Mouse (Mus musculus): ENCODE results near the gene Nol9. TPM values are rescaled to one million over a fixed set of nuclear protein-coding genes. Genes with fewer than 3 reads are reported as not detected.

The Nol9 gene
- 42.0 and 43.0 TPM in 2 replicates for polyA plus RNA-seq (2016; fragmentation: Nextera tagmentation; extraction: Ambion mirVana)

DNA sequence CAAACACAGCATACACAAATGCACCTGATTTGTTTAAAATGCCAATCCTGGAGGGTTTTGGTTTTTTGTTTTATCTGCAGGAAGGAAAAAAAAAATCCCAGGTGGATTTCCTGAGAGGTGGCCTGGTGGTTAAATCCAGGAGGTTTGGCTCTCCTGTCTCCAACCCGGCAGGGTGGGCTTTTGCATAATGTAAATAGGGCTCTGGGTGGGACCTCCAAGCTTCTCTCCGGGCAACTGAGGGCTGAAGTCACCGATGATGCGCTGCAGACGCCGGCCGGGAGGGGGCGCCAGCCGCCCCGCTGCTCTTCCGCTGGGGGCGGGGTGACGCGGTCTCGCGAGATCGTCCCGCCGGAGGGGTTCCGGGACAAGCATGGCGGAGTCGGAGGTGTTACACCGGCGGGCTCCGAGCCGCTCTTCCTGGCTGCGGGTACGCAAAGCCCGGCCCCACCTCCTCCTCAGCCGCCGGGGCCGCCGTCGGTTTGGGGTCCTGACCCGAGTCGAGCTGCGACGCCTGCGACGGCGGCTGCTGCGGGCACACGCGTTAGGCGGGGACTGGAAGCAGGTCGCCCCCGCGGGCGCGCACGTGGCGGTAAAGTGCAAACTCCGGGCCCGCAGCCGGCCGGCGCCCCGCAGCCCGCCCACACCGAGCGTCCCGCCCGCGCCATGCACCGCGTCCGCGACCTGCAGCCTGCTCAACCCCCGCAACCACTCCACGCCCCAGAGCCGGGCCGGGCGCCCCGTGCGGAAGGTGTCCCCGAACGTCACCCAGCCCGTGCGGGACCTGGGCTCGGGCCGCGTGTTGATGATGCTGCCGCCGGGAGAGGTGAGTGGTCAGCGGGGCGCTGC lies at the start of gene Nol9:
Gene Nol9, plus strand, starts transcription at position 337 of the 846 bp plus-strand sequence.
- under 1% methylated on average over 86 of the region's 86 CpGs for WGBS
- peak within 1 kb of the TSS; percentile 90 for H3K27ac ChIP-seq
- DNase-seq (ENCODE audit: extremely low spot score, low spot score) = peak; percentile 94

DNA sequence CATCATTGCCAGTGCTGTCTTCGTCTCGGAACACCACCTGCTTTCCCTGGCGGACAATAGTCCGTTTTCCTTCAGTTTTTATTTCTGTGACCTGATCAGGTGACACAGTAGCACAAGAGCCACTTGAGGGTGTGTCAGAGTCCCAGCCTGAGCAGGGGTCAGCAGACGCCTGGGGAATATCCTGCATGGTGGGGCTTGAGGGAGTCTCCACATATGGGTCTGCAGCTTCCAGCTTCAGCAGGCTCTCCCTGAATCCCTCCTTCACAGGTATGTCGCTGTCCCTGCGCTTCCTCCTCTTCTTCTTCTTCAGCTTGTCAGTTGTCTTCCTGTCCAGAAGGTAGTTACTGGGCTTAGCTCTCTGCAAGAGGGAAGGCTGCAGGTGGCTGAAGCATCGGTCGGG lies 47.0 kb upstream of the Nol9 start:
- Histone ChIP-seq H3K4me1 (peaks cover 58% of the 10 kb centered on the region), H3K27ac (no peak overlapping the region), H3K36me3 (replicated peaks) (peaks cover 46% of the 10 kb centered on the region), H3K9me3 (no peaks in the 10 kb centered on the region), H3K4me3 (0 out of 2 replicates have a peak overlapping the region, but pooled peaks have one; percentile 6), H3K27me3 (ENCODE audit: poor library complexity, severe bottlenecking) (peaks cover 6% of the 10 kb centered on the region; the same call in 1 of the 2 replicates)
- whole genome bisulfite sequencing = 93% methylated on average over 9 of the region's 9 CpGs
- DNase-seq (ENCODE audit: extremely low spot score, low spot score) = no peak

More for the DNA sequence above, at the start of gene Nol9:
- no peaks in the 10 kb centered on the region for H3K27me3 ChIP-seq (ENCODE audit: poor library complexity, severe bottlenecking)
- H3K4me3 ChIP-seq = peak within 1 kb of the TSS; percentile 100
- H3K36me3 ChIP-seq (replicated peaks) = peaks cover 34% of the 10 kb centered on the region
- H3K4me1 ChIP-seq = peaks cover 32% of the 10 kb centered on the region
- no peaks in the 10 kb centered on the region for H3K9me3 ChIP-seq

DNA sequence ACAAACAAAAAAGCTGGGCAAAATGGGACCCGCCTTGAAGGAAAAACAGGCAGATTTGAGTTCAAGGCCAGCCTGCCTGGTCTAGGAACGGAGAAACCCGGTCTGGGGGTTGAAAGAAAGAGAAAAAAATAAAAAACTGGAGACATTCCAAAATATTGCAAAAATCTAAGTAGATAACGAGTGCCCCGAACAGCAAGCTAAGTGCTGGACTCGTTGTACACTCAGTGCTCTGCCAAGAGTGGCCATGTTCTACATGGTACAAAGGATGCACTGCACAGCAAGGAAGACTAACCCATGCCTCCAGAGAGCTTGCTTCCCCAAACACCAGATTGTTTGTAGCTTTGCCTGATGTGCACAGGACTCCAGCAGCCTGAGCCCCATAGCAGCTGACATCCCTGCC lies 46.1 kb upstream of the Nol9 start:
- 92% methylated on average over 6 of the region's 6 CpGs for WGBS
- DNase-seq (ENCODE audit: extremely low spot score, low spot score) = no peak
- Histone ChIP-seq H3K27me3 (ENCODE audit: poor library complexity, severe bottlenecking) (peaks cover 12% of the 10 kb centered on the region), H3K4me1 (peaks cover 55% of the 10 kb centered on the region), H3K36me3 (replicated peaks) (peaks cover 46% of the 10 kb centered on the region), H3K27ac (no peak overlapping the region), H3K4me3 (peak overlapping the region; percentile 97; the same call in 1 of the 2 replicates), H3K9me3 (no peaks in the 10 kb centered on the region)

DNA sequence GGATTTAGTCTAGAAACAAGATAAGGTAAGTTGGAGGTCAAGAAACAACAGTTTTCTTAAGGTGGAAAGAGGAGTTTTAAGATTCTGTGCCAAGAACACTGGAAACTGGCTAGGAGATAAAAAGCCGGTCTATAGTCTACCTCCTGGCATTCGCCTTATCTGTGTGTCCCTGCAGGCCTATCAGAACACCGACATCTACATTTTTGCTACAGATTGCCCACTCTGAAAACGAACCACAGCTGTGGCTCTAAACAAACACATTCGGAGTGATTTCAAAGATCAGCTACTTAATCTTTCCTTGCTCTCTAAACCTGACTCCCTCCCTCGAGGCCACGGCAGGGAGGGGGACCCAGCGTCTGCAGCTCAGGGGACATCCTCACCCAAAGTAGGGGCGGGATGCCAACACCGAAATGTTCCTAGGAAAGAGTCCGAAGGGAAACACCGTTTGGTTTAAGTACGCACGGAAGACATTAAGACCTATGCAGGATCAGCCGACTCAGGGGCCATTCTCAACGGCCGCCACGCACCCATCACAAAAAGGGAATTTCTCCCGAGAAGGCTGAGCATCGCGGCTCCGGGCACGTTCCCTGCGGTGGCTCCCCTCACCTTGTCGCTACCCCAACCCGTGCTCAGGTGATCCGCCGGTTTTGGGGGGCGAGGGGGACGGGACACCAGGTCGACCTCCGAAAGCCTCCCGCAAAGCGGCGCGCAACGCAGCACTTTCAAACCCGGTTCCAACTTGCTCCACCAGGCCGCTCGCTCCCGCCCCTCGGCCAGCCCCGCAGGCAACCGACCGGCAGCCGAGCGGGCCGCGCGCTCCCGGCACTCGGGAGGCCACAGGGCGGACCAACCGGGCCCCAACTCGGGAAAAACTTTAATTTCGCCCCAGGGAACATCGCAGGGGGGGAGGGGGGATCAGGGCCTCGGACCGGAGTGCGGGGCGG lies 44.6 kb upstream of the Nol9 start:
- H3K4me1 ChIP-seq = peaks cover 43% of the 10 kb centered on the region
- peaks cover 44% of the 10 kb centered on the region for H3K36me3 ChIP-seq (replicated peaks)
- peak; percentile 53 for DNase-seq (ENCODE audit: extremely low spot score, low spot score)
- H3K27ac ChIP-seq = peak overlapping the region; percentile 95
- peak overlapping the region; percentile 97 for H3K4me3 ChIP-seq
- WGBS = under 1% methylated on average over 61 of the region's 61 CpGs
- no peaks in the 10 kb centered on the region for H3K9me3 ChIP-seq
- H3K27me3 ChIP-seq (ENCODE audit: poor library complexity, severe bottlenecking) = peaks cover 13% of the 10 kb centered on the region

DNA sequence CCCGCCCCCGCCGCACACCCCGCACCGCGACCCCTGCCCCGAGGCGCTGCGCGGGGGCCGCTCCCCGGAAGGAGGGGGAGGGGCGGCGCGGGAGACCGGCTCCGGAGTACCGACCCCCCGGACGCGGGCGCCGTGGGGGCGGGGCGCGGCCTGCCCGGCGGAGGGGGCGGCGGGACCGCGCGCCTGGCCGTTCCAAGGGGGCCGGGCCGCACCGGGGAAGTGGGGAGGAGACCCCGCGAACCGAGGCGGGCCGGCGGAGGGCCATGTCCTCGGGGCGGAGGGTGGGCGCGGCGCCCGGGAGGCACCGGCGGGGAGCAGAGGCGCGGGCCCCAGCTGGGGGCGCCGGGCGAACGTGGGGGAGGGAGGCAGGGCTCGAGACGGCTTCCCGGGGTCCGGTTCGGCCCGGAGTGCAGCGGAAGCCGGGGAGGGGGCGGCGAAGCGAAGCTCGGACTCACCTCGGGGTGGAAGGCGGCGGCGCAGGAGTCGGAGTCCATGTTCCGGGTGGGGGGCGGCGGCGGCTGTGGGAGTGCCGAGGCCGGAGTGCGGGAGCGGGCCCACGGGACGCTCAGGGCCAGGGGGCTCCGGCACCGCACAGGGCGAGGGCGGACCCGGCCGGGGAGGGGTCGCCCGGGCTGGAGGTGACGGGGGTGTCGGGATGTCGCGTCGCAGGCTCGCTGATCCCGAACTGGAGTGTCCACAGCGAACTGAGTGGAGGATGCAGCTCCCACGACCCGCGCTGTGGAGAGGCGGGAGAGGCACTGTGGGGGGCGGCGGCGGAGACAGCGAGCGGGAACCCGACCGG lies 43.5 kb upstream of the Nol9 start:
- DNase-seq (ENCODE audit: extremely low spot score, low spot score) = no peak
- Histone ChIP-seq H3K36me3 (replicated peaks) (peaks cover 33% of the 10 kb centered on the region), H3K27ac (peak overlapping the region; percentile 95), H3K9me3 (no peaks in the 10 kb centered on the region), H3K4me1 (peaks cover 39% of the 10 kb centered on the region), H3K4me3 (peak overlapping the region; percentile 97), H3K27me3 (ENCODE audit: poor library complexity, severe bottlenecking) (peaks cover 13% of the 10 kb centered on the region)
- WGBS = 2% methylated on average over 92 of the region's 111 CpGs

DNA sequence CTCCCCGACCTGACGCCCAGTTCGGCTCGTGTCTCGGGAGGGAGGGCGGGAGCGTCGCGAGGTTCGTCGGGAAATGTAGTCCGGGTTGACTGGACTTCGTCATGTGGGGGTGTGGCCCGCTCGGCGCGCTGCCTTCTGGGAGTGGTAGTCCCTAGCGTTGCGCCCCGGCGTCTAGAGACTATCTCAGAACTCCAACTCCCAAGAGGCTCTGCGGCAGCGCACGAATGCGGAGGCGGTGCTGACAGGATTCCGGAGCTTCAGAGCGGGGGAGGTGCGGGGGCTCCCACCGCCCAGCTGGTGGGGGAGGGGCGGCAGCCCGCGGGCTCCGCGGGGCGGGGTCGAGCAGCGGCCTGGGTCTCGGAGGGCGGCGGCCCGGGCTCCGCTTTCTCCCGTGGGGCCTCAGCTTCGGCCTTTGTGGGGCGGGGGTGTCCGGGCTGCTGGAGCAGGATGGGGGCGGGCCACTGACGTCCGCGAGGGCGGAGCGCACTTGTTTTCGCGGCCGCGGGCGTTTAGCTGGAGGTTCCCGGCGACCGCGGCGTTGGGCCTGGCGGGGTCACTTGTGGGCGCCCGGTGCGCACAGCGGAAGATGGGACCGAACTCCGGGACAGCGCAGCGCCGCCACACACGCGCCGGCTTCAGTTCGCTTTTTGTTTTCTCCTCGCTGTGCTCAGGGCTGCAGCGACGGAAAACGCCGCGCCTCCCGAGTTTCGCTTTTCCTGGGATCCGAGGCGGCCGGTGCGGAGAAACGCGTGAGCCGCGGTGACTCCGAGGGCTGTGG lies 42.8 kb upstream of the Nol9 start, which contains the start of gene Phf13:
Gene Phf13, minus strand, starts transcription at position 86 of the 778 bp plus-strand sequence.
- WGBS = under 1% methylated on average over 93 of the region's 94 CpGs
- Histone ChIP-seq H3K27ac (peak within 1 kb of the TSS; percentile 95), H3K27me3 (ENCODE audit: poor library complexity, severe bottlenecking) (peaks cover 13% of the 10 kb centered on the region), H3K4me1 (peaks cover 38% of the 10 kb centered on the region), H3K9me3 (no peaks in the 10 kb centered on the region), H3K4me3 (peak within 1 kb of the TSS; percentile 97), H3K36me3 (replicated peaks) (peaks cover 25% of the 10 kb centered on the region)
- DNase-seq (ENCODE audit: extremely low spot score, low spot score) = peak; percentile 100

DNA sequence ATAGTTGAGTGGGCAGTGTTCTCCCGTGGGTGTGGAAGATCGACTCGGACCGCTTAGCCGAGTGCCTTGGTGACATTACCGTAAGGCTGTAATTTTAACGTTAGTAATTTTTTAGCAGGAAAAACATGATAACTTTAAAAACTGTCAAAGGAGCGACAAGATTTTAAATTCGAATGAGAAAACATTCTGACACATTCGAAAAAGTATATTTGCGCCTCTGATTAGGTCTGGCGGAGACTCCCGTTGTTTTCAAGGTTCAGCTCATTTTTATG lies 42.2 kb upstream of the Nol9 start:
- DNase-seq (ENCODE audit: extremely low spot score, low spot score) = no peak
- peak overlapping the region; percentile 95 for H3K27ac ChIP-seq
- H3K4me1 ChIP-seq = peaks cover 38% of the 10 kb centered on the region
- peaks cover 13% of the 10 kb centered on the region for H3K27me3 ChIP-seq (ENCODE audit: poor library complexity, severe bottlenecking)
- H3K36me3 ChIP-seq (replicated peaks) = peaks cover 20% of the 10 kb centered on the region
- H3K4me3 ChIP-seq = peak overlapping the region; percentile 97
- 7% methylated on average over 13 of the region's 13 CpGs for WGBS
- no peaks in the 10 kb centered on the region for H3K9me3 ChIP-seq

DNA sequence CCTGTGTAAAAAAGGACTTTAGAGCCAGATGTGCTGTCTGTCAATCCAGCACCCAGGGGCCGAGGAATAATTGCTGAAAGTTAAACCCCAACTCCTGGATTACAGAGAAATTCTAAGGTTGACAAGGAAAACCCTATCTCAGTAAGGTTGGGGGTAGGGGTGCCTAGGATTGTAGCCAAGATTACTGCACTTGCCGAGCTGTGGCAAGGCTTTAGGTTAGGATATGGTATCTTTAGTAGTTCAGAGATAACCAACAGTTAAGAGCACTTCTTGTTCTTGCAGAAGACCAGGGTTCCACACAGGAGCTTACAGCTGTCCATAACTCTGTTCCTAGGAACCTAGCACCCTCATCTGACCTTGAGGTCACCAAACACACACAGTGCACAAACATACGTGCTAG lies 41.4 kb upstream of the Nol9 start:
- H3K36me3 ChIP-seq (replicated peaks) = peaks cover 12% of the 10 kb centered on the region
- H3K27ac ChIP-seq = no peak overlapping the region
- no peaks in the 10 kb centered on the region for H3K9me3 ChIP-seq
- peak overlapping the region; percentile 97 for H3K4me3 ChIP-seq
- WGBS = 80% methylated on average over 3 of the region's 3 CpGs
- peaks cover 13% of the 10 kb centered on the region for H3K27me3 ChIP-seq (ENCODE audit: poor library complexity, severe bottlenecking)
- peaks cover 38% of the 10 kb centered on the region for H3K4me1 ChIP-seq
- no peak for DNase-seq (ENCODE audit: extremely low spot score, low spot score)

DNA sequence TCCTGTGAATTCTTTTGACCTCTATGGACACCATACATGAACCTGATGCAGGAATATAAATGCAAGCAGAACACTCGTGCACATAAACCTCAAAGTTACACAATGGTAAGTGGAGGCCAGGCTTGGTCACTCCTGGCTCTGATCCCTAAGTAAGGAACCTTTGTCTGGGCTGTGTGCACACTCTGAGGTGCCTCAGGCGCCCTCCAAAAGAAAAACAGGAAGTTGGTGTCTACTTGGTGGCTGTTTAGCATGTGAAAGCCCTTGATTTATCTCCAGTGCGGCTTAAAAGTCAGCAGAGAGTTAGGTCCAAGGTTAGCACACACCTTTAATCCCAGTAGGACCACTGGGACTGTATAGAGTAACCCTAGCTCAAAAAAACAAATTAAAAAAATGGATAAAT lies 39.6 kb upstream of the Nol9 start:
- Histone ChIP-seq H3K27ac (no peak overlapping the region), H3K4me1 (peaks cover 23% of the 10 kb centered on the region), H3K27me3 (ENCODE audit: poor library complexity, severe bottlenecking) (peaks cover 7% of the 10 kb centered on the region; the same call in 1 of the 2 replicates), H3K9me3 (no peaks in the 10 kb centered on the region), H3K36me3 (replicated peaks) (no peaks in the 10 kb centered on the region), H3K4me3 (no peak overlapping the region)
- DNase-seq (ENCODE audit: extremely low spot score, low spot score) = no peak
- 63% methylated on average over 3 of the region's 3 CpGs for WGBS

DNA sequence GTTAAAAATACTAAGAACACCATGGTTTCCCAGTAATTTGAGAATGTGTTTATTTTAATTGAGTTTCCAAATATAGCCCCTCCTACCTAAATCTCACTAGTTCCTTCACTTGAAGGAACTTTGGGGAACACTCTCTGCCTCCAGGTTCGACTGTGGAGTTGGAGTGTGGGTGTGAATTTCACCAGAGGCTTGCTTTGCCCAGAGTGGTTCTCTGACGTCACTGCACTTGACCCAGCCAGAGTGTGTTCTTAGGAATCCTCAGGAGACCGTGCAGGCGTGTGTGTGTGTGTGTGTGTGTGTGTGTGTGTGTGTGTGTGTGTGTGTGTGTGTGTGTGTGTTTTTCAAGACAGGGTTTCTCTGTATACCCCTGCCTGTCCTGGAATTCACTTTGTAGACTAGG lies 38.2 kb upstream of the Nol9 start:
- Histone ChIP-seq H3K27ac (no peak overlapping the region), H3K4me3 (no peak overlapping the region), H3K27me3 (ENCODE audit: poor library complexity, severe bottlenecking) (peaks cover 7% of the 10 kb centered on the region; the same call in 1 of the 2 replicates), H3K4me1 (peaks cover 16% of the 10 kb centered on the region), H3K36me3 (replicated peaks) (no peaks in the 10 kb centered on the region), H3K9me3 (no peaks in the 10 kb centered on the region)
- no peak for DNase-seq (ENCODE audit: extremely low spot score, low spot score)
- 72% methylated on average over 4 of the region's 4 CpGs for WGBS

DNA sequence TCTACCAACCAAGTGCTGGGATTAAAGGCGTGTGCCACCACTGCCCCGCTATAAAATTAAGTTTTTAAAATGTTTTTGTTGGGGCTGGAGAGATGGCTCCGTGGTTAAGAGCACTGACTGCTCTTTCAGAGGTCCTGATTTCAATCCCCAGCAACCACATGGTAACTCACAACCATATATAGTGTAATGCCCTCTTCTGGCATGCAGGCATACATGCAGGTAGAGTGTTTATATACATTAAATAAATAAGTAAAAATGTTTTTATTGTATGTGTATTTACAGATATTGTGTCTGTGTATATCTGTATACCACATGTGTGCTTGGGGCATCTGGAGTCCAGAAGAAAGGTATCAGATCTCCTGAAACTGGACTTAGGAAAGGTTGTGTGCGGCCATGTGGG lies 37.8 kb upstream of the Nol9 start:
- no peak overlapping the region for H3K4me3 ChIP-seq
- peaks cover 8% of the 10 kb centered on the region for H3K27me3 ChIP-seq (ENCODE audit: poor library complexity, severe bottlenecking)
- DNase-seq (ENCODE audit: extremely low spot score, low spot score) = no peak
- H3K9me3 ChIP-seq = no peaks in the 10 kb centered on the region
- no peaks in the 10 kb centered on the region for H3K36me3 ChIP-seq (replicated peaks)
- H3K4me1 ChIP-seq = peaks cover 16% of the 10 kb centered on the region
- WGBS = 70% methylated on average over 4 of the region's 4 CpGs
- no peak overlapping the region for H3K27ac ChIP-seq
